Mouse (Mus musculus) hindbrain, embryonic 14.5 days (tissue): ENCODE data around the gene Ctsj. TPM values are rescaled to one million over a fixed set of nuclear protein-coding genes. Genes with fewer than 3 reads are reported as not detected.
"Not testable (repeated sequence)": the region's sequence is repeated elsewhere in the genome, so short reads cannot be mapped to it uniquely, and the experiment has no call there.

ENCODE experiments used
- ATAC-seq: fragments of 200-750 bp; cut with Nextera tagmentation; 2 replicates; pipeline ENCODE4 v1.8.0; 2017; ENCODE audit warnings: moderate number of reproducible peaks, mild to moderate bottlenecking, moderate TSS enrichment, moderate library complexity; ENCODE audit not compliant: low FRiP score
- DNase-seq: peaks from one replicate; pipeline ENCODE4 v3.0.0-alpha.2; 2015; ENCODE audit warnings: low spot score
- H3K27ac ChIP-seq: fragments of 300-500 bp; sonication (generic); 2 replicates; pipeline ENCODE4 v1.5.1; 2014; ENCODE audit warnings: mild to moderate bottlenecking, moderate library complexity
- H3K27me3 ChIP-seq: fragments of 300-500 bp; sonication (generic); 2 replicates; pipeline ENCODE4 v1.6.1; 2014; ENCODE audit warnings: mild to moderate bottlenecking, low read length, mixed read lengths; ENCODE audit not compliant: control insufficient read depth, insufficient read depth
- H3K36me3 ChIP-seq: fragments of 300-500 bp; sonication (generic); replicated peaks from 2 replicates; pipeline ENCODE4 v1.6.1; 2014; ENCODE audit not compliant: control insufficient read depth, insufficient read depth
- H3K4me1 ChIP-seq: fragments of 300-500 bp; sonication (generic); replicated peaks from 2 replicates; pipeline ENCODE4 v1.6.1; 2014; ENCODE audit warnings: antibody characterized with exemption, low read length, mixed read lengths; ENCODE audit not compliant: control insufficient read depth, insufficient read depth
- H3K4me2 ChIP-seq: fragments of 300-500 bp; sonication (generic); replicated peaks from 2 replicates; pipeline ENCODE4 v1.6.1; 2014; ENCODE audit warnings: mild to moderate bottlenecking, moderate library complexity
- H3K4me3 ChIP-seq: fragments of 300-500 bp; sonication (generic); replicated peaks from 2 replicates; pipeline ENCODE4 v1.5.1; 2014; ENCODE audit warnings: mild to moderate bottlenecking, low read length
- H3K9ac ChIP-seq: fragments of 300-500 bp; sonication (generic); 2 replicates; pipeline ENCODE4 v1.6.1; 2014
- H3K9me3 ChIP-seq: fragments of 300-500 bp; sonication (generic); 2 replicates; pipeline ENCODE4 v1.6.1; 2016; ENCODE audit warnings: low read length; ENCODE audit not compliant: control insufficient read depth
- WGBS: fragments of 180-500 bp; shearing (Covaris S2); extraction: QIAGEN DNeasy Blood & Tissue Kit; methylation state at CpG from one replicate; pipeline ENCODE4 v1.1.7; 2014; 5-methylcytosine and 5-hydroxymethylcytosine counted together
- polyA plus RNA-seq: library from polyadenylated mRNA; unstranded; fragments of >200 nt; fragmentation: Nextera tagmentation; extraction: Ambion mirVana; gene quantifications from 2 replicates; pipeline ENCODE4 v1.2.1, GENCODE M21; 2014

Ctsj gene
- not detected in 2 replicates for polyA plus RNA-seq

- no peak for DNase-seq
- H3K9ac ChIP-seq: no peak within 1 kb of the TSS
- H3K4me1 ChIP-seq: no peaks in the 10 kb centered on the region
- H3K36me3 ChIP-seq: no peaks in the 10 kb centered on the region
- no peaks in the 10 kb centered on the region for H3K27me3 ChIP-seq
- H3K27ac ChIP-seq: no peak within 1 kb of the TSS
- peaks cover 56% of the 10 kb centered on the region for H3K9me3 ChIP-seq
- H3K4me3 ChIP-seq: no peak within 1 kb of the TSS
- WGBS: 77% methylated on average over 3 of the region's 3 CpGs
- no peak within 1 kb of the TSS for H3K4me2 ChIP-seq
- no peak for ATAC-seq
These were observed at the start of gene Ctsj for GRCm38 (mm10) chr13:61005859-61006258. Gene Ctsj (minus strand): TSS chr13:61005959.

- DNase-seq (no peak), ATAC-seq (no peak)
- no peaks in the 10 kb centered on the region for H3K4me1 ChIP-seq
- no peaks in the 10 kb centered on the region for H3K36me3 ChIP-seq
- no peak within 1 kb of the TSS for H3K9ac ChIP-seq
- H3K9me3 ChIP-seq: peaks cover 37% of the 10 kb centered on the region
- H3K27me3 ChIP-seq: no peaks in the 10 kb centered on the region
- no peak within 1 kb of the TSS for H3K4me2 ChIP-seq
- WGBS: 53% methylated on average over 3 of the region's 3 CpGs
- no peak within 1 kb of the TSS for H3K27ac ChIP-seq
- H3K4me3 ChIP-seq: no peak within 1 kb of the TSS
These were observed 34.8 kb upstream of the Ctsj start, which contains the start of gene Ctsq for GRCm38 (mm10) chr13:61040531-61040930. Gene Ctsq (minus strand): TSS chr13:61040631.

- H3K4me1 ChIP-seq: no peaks in the 10 kb centered on the region
- WGBS: 85% methylated on average over 3 of the region's 3 CpGs
- H3K36me3 ChIP-seq: no peaks in the 10 kb centered on the region
- H3K4me3 ChIP-seq: no peak overlapping the region
- ATAC-seq (no peak), DNase-seq (no peak)
- peaks cover 39% of the 10 kb centered on the region; the same call in 1 of the 2 replicates for H3K9me3 ChIP-seq
- H3K4me2 ChIP-seq: no peak overlapping the region
- H3K27ac ChIP-seq: no peak overlapping the region
- H3K9ac ChIP-seq: no peak overlapping the region
- no peaks in the 10 kb centered on the region for H3K27me3 ChIP-seq
These were observed 17.0 kb upstream of the Ctsj start for GRCm38 (mm10) chr13:61022785-61023184.

- H3K9me3 ChIP-seq: peaks cover 42% of the 10 kb centered on the region; the same call in 1 of the 2 replicates
- no peak overlapping the region for H3K9ac ChIP-seq
- no peak overlapping the region for H3K4me3 ChIP-seq
- 84% methylated on average over 4 of the region's 6 CpGs for WGBS
- H3K4me1 ChIP-seq: no peaks in the 10 kb centered on the region
- H3K4me2 ChIP-seq: no peak overlapping the region
- H3K36me3 ChIP-seq: no peaks in the 10 kb centered on the region
- DNase-seq: no peak
- H3K27me3 ChIP-seq: no peaks in the 10 kb centered on the region
- no peak for ATAC-seq
- H3K27ac ChIP-seq: no peak overlapping the region
These were observed 16.1 kb upstream of the Ctsj start for GRCm38 (mm10) chr13:61021844-61022243.

- H3K27ac ChIP-seq: no peak overlapping the region
- ATAC-seq: no peak
- 85% methylated on average over 4 of the region's 4 CpGs for WGBS
These were observed 4.4 kb upstream of the Ctsj start for GRCm38 (mm10) chr13:61010171-61010570.

GRCm38 (mm10) chr13:60997600-60997999, 8.2 kb downstream of the Ctsj start:
- Histone ChIP-seq H3K27ac (no peak overlapping the region), H3K9me3 (peaks cover 38% of the 10 kb centered on the region; the same call in 1 of the 2 replicates), H3K4me2 (no peak overlapping the region), H3K27me3 (no peaks in the 10 kb centered on the region), H3K4me1 (no peaks in the 10 kb centered on the region), H3K9ac (no peak overlapping the region), H3K36me3 (no peaks in the 10 kb centered on the region), H3K4me3 (no peak overlapping the region)
- ATAC-seq (no peak), DNase-seq (no peak)
- WGBS: 60% methylated on average over 2 of the region's 2 CpGs

More at GRCm38 (mm10) chr13:61010171-61010570, 4.4 kb upstream of the Ctsj start:
- H3K9me3 ChIP-seq: peaks cover 43% of the 10 kb centered on the region
- H3K27me3 ChIP-seq: no peaks in the 10 kb centered on the region
- H3K4me1 ChIP-seq: no peaks in the 10 kb centered on the region
- H3K4me2 ChIP-seq: no peak overlapping the region
- DNase-seq: no peak
- no peak overlapping the region for H3K4me3 ChIP-seq
- H3K36me3 ChIP-seq: no peaks in the 10 kb centered on the region
- H3K9ac ChIP-seq: no peak overlapping the region

GRCm38 (mm10) chr13:60986915-60987314, 18.8 kb downstream of the Ctsj start:
- not testable (repeated sequence) for H3K4me3 ChIP-seq, H3K4me2 ChIP-seq, H3K4me1 ChIP-seq, H3K9me3 ChIP-seq, H3K27ac ChIP-seq, ATAC-seq, H3K27me3 ChIP-seq, H3K9ac ChIP-seq, H3K36me3 ChIP-seq, DNase-seq
- WGBS: 74% methylated on average over 3 of the region's 5 CpGs

GRCm38 (mm10) chr13:60972319-60972718, 33.4 kb downstream of the Ctsj start:
- 74% methylated on average over 4 of the region's 4 CpGs for WGBS
- not testable (repeated sequence) for H3K27me3 ChIP-seq, H3K4me2 ChIP-seq, H3K4me3 ChIP-seq, H3K4me1 ChIP-seq, H3K9ac ChIP-seq, H3K9me3 ChIP-seq, H3K27ac ChIP-seq, H3K36me3 ChIP-seq, ATAC-seq, DNase-seq

GRCm38 (mm10) chr13:60963985-60964384, 41.8 kb downstream of the Ctsj start:
- not testable (repeated sequence) for H3K27ac ChIP-seq, H3K4me1 ChIP-seq, H3K9ac ChIP-seq, H3K36me3 ChIP-seq, DNase-seq, ATAC-seq, H3K4me3 ChIP-seq, H3K9me3 ChIP-seq, H3K4me2 ChIP-seq, H3K27me3 ChIP-seq
- WGBS: 35% methylated on average over 5 of the region's 5 CpGs

- Histone ChIP-seq H3K9ac (no peak overlapping the region), H3K4me3 (no peak overlapping the region), H3K4me2 (no peak overlapping the region), H3K36me3 (no peaks in the 10 kb centered on the region), H3K27ac (no peak overlapping the region), H3K27me3 (no peaks in the 10 kb centered on the region), H3K4me1 (no peaks in the 10 kb centered on the region), H3K9me3 (peaks cover 25% of the 10 kb centered on the region)
- ATAC-seq: no peak
- no peak for DNase-seq
- 71% methylated on average over 5 of the region's 5 CpGs for WGBS
These were observed 44.1 kb downstream of the Ctsj start for GRCm38 (mm10) chr13:60961706-60962105.
